Mouse (Mus musculus) adrenal gland, adult 8-10 months (tissue): ENCODE data around the gene Mxi1. TPM values are rescaled to one million over a fixed set of nuclear protein-coding genes. Genes with fewer than 3 reads are reported as not detected.

Experiments
- total RNA-seq, 4 experiments: library from RNA; stranded (reverse); gene quantifications; 2 replicates each; pipeline ENCODE4 v1.2.4; 2022

The Mxi1 gene
- total RNA-seq, 4 experiments from 2014 or later, result 33.5 to 38.1 (median 34.5) TPM

Other genes with a start within 250 kb of the Mxi1 start
- gene Add3, start 170.1 kb upstream of the Mxi1 start, total RNA-seq, result 10 to 100 TPM; 36.0 to 42.1 (median 40.7) TPM
- not detected for gene Gm10197, start 61.2 kb downstream of the Mxi1 start, total RNA-seq
- gene Smndc1, start 80.1 kb downstream of the Mxi1 start, total RNA-seq, result 10 to 100 TPM; 40.5 to 49.4 (median 45.6) TPM
- gene Dusp5, start 218.6 kb downstream of the Mxi1 start, total RNA-seq, result 10 to 100 TPM in 1 of 4 experiments, 1 to 10 TPM in 3; 3.9 to 18.8 (median 5.7) TPM